Mouse (Mus musculus): Measurements from ENCODE around the gene Opcml.

Gene Opcml

GRCm38 (mm10) chr9:28432159-28432558 is 641.6 kb downstream of the Opcml start:
- no peak for DNase-seq (ENCODE audit: low read depth, low spot score)

GRCm38 (mm10) chr9:28438752-28439151 is 648.2 kb downstream of the Opcml start:
- no peak for DNase-seq (ENCODE audit: low read depth, low spot score)

- peak; percentile 10 for DNase-seq (ENCODE audit: low read depth, low spot score)
Observed at GRCm38 (mm10) chr9:28439433-28440191, 649.0 kb downstream of the Opcml start.

GRCm38 (mm10) chr9:28440192-28440795 is 649.7 kb downstream of the Opcml start:
- no peak for DNase-seq (ENCODE audit: low read depth, low spot score)

GRCm38 (mm10) chr9:28444485-28444884 is 653.9 kb downstream of the Opcml start:
- no peak for DNase-seq (ENCODE audit: low read depth, low spot score)

GRCm38 (mm10) chr9:28444972-28445371 is 654.4 kb downstream of the Opcml start:
- no peak for DNase-seq (ENCODE audit: low read depth, low spot score)

GRCm38 (mm10) chr9:28445863-28446262 is 655.3 kb downstream of the Opcml start:
- no peak for DNase-seq (ENCODE audit: low read depth, low spot score)

- no peak for DNase-seq (ENCODE audit: low read depth, low spot score)
Observed at GRCm38 (mm10) chr9:28446278-28447064, 655.9 kb downstream of the Opcml start.

GRCm38 (mm10) chr9:28452509-28452908 is 661.9 kb downstream of the Opcml start:
- DNase-seq (ENCODE audit: low read depth, low spot score), result no peak

GRCm38 (mm10) chr9:28453062-28453461 is 662.5 kb downstream of the Opcml start:
- no peak for DNase-seq (ENCODE audit: low read depth, low spot score)

- DNase-seq (ENCODE audit: low read depth, low spot score), result no peak
Observed at GRCm38 (mm10) chr9:28457982-28458770, 667.6 kb downstream of the Opcml start.

- DNase-seq (ENCODE audit: low read depth, low spot score), result no peak
Observed at GRCm38 (mm10) chr9:28463622-28464021, 673.0 kb downstream of the Opcml start.

GRCm38 (mm10) chr9:28469419-28469818 is 678.8 kb downstream of the Opcml start:
- no peak for DNase-seq (ENCODE audit: low read depth, low spot score)

- no peak for DNase-seq (ENCODE audit: low read depth, low spot score)
Observed at GRCm38 (mm10) chr9:28471501-28471900, 680.9 kb downstream of the Opcml start.

- no peak for DNase-seq (ENCODE audit: low read depth, low spot score)
Observed at GRCm38 (mm10) chr9:28474586-28474985, 684.0 kb downstream of the Opcml start.

- peak; percentile 18 for DNase-seq (ENCODE audit: low read depth, low spot score)
Observed at GRCm38 (mm10) chr9:28481261-28481660, 690.7 kb downstream of the Opcml start.

- no peak for DNase-seq (ENCODE audit: low read depth, low spot score)
Observed at GRCm38 (mm10) chr9:28488499-28488898, 697.9 kb downstream of the Opcml start.

- peak; percentile 5 for DNase-seq (ENCODE audit: low read depth, low spot score)
Observed at GRCm38 (mm10) chr9:28489828-28490227, 699.3 kb downstream of the Opcml start.

GRCm38 (mm10) chr9:28490410-28490809 is 699.8 kb downstream of the Opcml start:
- no peak for DNase-seq (ENCODE audit: low read depth, low spot score)

GRCm38 (mm10) chr9:28499841-28500794 is 709.5 kb downstream of the Opcml start:
- DNase-seq (ENCODE audit: low read depth, low spot score), result no peak

All from forelimb bud, embryonic 11.5 days (tissue).